Mouse (Mus musculus) layer of hippocampus, adult 9-10 months (tissue): ENCODE measurements around the gene Erc2.

Experiments used
- DNase-seq: peaks from one replicate; pipeline ENCODE4 v3.0.0; 2022; ENCODE audit warnings: low spot score

Gene Erc2

DNA sequence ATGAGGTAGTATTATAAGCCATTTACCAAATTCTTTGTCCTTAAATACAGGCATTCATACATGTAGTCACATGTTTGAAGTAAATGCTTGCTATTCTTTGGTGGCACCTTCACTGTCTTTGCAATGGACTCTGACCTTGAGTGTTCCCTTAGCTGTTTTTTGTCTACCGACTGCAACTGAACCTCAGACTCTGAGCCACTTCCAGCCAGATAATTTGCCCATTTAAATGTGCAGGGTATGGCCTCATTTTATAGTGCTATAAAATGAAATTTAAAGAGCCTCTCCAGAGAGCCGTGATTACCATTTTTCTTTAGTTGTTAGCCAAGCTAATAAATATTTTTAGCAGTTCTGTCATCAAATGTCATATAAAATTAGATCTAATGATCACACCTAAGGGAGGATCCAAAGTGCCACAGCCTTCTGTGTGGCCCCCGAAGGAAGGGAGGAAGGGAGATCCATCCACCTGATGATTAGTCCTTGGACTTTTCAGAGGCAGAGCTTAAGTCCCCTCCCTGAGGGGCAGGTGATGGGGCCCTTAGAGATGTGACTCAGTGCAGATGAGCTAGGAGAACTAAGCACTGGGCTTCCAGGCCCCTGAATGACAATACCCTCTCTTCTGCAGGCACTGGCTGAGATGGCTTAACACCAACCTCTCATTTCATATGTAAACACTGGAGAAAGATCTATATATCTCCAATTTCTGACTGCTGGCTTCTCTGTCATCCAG, 439.6 kb downstream of the Erc2 start:
- DNase-seq = no peak

DNA sequence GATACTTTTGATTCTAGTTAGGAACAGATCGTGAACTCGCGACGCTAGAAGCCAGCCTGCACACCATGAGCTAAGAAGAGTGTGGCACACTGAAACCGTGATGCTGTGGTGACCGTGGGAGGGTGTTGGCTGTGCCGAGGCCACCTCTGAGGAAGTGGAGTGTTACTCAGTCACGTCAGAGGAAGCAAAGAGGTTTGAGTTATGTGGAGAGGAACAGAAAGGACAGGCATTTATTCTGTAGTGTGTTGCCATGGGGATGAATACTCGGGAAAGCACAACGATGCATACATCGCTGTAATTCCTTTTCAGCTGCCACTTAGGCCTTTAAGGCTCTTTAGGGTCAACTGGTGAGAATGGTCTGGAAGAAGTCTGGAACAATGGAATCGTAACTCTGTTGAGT, 445.8 kb downstream of the Erc2 start:
- DNase-seq = no peak

DNA sequence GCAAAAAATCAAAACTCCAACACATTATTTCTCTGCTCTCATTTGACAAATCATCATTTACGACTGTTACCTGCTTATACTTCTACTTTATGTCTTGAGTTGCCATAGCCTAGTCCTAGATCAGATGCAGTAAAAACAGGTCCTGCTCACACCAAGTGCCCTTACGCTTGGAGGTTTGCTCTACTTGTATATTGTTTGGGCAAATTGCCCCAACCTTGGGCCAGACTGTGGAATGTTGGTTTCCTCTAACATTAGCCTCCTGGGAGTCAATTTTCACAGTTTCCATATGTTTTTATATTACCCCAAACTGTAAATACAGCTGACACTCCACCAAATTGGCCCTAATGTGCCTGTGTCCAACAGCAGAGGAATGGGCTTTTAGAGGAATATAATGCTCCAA, 447.6 kb downstream of the Erc2 start:
- no peak for DNase-seq

DNA sequence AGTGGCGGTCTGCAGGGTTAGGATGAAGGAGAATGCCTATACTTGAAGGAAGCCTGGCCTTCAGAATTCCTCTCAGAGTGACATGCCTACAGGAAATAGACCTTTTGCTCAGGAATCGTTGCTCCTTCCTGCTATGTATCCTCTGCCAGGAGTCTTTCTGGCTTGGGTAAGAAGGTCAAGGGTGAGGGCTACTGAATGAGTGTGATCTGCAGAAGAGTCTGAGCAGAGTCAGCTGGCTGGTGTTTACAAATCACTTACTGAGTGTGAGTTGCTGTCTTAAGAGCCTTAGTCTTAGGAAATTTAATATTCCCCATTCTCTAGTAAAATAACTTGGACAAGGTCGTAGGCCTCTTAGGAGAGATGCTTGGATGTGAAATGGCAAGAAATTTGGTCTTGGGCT, 450.3 kb downstream of the Erc2 start:
- DNase-seq = no peak

DNA sequence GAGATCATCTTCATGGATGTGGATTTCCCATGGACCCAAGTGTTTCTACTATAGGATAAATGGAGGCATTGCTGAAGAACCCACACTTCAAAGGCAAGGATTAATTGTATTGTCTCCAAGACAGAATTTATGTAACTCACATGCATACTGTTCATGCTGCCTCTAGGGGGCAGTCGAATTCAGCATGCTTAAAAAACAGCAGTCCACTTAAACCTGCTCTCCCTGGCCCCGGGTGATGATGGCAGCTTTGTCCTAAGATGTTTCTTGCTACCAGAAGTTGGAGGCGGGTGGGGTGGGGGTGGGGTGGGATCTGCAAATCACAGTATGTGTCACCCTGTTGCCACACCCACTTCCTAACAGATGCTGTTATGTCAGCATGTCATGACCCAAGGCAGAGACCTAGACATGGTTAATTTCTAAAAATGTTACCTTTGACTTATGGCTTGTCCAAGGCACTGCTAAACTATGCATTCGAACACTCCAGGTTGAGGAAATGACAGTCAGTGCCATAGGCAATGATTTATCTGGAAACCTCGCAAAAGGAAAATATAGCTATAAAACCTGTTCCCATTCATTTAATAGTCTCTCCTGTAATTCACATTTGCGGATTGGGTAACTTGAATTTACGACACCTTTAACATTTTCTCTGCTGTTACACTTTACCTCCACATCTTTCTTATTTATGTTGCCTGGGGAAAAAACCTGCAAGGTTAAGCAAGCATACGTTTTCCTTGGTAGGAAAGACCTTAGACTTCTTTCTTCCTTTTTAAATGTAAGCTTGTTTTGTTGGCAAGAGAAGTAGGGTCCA, 467.6 kb downstream of the Erc2 start:
- DNase-seq = no peak

DNA sequence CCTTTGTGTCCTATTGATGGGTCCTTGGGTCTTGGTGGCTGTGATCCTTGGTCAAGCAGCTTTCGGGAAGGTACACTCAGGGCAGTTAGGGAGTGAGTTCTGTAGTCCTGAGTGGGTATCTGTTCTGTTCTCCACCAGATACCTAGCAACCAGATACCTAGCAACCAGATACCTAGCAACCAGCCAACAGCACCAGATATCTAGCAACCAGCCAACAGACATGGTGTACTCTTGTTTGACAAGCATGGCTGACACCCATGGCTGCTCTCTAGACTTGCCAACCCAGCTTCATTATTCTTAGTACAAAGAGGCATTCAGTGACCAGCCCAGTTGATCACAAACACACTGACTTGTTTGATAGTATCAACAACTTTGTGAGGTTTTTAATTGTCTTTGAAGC, 469.1 kb downstream of the Erc2 start:
- no peak for DNase-seq

DNA sequence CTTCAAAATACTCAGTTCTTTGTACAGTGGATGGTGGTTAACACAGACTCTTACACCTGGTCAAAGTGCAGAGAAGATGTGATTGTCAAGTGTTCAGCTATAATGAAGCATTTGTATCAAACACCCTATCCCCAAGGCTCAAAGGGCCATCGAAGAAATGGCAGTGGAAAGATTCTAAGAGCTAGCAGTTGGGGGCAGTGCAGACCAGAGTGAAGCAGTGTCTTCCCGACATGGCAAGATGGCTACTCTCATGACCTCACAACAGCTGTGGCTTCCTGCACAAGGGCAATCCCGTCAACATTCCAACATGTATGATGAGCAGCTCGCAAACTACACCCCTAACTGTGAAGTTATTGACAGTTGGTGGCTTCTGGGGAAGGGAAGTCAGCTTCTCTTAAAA, 471.0 kb downstream of the Erc2 start:
- DNase-seq = no peak

DNA sequence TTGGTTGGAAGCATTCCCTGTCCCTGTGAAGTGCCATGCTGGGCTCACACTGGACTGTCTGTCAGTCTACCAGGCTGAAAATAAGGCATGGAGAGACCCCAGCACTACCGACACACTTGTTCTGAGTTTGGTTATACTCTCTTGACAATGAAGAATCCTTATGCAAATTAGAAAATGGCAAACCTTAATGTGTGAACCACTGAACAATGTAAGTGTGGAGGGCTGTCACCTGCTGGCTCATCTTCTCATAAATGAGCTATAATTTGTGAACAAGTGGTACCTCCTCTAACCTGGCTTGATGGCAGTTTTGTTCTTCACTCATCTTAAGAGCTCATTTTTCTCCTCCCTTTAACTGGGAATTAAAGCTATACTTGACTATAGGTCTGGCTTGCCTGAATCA, 471.7 kb downstream of the Erc2 start:
- no peak for DNase-seq

DNA sequence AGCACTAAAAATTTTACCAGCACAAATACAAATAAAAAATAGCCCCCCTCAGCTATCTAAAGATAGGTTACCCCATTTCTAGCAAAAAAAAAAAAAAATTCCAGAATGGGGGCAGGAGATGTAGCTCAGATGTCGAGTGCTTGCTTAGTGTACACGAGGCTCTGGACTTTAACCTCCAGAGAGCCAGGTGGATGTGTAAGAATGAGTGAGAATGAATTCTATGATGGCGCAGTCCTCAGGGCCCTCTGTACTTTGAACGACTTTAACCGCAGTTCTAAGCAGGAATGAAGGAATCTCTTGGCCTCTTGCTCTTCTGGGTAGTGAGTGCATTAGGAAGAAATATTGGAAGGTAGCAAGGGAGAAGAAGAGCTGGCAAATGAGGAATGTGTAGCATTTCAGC, 476.9 kb downstream of the Erc2 start:
- DNase-seq = no peak

DNA sequence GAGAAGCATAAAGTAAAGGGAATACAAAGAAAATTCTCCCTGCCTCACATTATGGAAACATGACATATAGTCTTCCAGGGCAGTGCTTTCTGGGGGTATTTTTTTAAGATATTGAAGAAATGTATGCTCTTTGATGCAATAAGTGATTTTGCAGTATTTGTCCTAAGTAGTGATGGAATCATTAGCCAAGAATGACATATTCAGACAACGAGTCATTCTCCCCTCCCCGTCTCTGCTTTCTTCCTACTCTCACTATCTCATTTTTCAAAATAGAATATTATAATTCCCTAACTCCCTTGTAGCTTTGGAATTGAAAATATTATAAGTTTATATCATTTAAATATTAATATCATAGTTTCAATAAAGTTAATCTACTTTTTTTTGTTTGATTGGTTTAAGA, 490.9 kb downstream of the Erc2 start:
- DNase-seq = no peak

DNA sequence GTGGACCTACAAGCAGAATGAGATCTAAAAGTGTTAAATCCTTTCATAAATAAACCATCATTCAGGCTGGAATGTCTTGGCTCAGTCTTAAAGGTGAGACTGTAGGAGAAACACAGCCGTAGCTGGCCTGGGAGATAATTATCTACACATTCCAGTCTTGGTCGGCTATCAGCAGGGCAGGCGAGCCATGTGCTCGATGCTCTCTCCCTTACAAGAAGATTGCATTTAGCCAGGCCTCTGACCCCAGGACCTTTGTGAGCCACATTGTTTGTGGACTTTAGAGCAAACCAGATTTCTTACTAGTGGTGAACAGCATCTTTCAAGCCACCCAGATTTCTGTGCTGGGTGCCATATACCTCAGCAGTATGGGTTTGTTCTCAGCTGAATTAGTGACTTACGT, 498.6 kb downstream of the Erc2 start:
- no peak for DNase-seq

DNA sequence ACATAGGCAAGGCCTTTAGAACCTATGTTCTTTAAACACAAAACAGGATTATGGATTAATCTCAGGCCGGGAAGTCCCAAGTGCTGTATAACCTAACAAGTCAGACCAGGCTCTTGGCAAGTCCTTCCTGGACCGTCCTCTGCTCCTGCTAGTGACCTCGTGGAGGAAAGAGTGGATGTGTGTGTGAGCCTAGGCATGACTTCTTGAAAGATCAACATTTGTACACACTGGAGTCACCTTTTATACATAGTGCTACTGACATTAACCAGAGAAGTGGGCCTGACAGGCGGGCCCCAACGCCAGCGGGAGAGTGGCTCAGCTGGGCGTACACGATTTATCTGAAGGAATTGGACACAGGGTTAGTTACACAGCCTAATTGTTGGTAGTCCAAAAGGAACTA, 504.6 kb downstream of the Erc2 start:
- no peak for DNase-seq

DNA sequence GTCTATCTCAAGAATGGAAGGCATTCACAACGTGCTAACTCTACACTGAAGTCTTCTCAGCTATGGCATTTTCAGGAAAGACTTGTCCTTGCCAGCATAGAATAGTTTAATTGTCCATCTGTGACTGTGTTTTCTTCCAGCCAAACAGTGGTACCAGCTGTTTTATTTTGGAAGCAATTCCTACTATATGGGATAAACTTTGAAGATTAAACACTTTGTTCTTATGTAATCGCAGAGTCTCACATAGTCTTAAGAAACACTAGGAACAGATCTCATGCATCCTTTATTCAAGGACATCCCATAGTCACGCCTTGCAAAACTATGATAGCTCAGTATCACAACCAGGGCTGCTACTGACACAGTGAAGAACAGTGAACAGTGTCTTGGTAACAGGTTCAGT, 506.8 kb downstream of the Erc2 start:
- no peak for DNase-seq

DNA sequence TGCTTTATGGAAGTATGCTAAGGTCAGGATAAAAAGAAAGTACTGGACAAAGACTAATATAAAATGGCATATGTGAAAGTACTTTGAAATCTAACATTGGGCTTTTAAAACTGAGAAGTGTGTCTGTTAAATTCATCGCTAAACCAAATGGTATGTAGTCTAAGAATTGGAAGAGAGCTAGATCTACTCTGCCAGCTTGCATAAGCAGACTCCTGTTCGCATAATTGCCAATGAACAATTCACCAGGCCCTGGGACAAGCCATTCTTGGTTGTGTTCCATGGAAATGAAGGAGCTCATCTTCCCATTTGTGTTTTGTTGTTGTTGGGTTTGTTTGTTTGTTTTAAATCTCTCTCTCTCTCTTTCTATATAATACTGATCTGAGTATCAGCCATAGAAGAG, 521.8 kb downstream of the Erc2 start:
- DNase-seq = no peak

DNA sequence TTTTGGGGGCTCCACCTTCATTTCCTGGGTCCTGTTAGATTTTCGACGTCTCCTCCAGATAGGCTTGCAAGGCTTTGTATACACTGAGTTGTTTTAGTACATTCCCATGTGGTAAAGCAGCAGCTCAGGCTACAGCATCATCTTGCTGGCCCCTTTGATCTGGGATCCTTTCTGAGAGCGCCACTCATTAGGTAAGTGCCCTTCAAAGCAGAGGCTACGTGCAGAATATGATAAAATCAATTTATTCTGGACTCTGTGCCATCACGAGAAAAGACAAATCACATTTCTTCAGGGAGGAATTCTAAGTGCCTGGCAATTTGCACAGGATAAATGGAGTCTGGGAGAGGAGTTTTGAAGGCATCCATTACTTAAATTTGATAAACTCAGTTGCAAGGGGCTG, 525.0 kb downstream of the Erc2 start:
- no peak for DNase-seq

DNA sequence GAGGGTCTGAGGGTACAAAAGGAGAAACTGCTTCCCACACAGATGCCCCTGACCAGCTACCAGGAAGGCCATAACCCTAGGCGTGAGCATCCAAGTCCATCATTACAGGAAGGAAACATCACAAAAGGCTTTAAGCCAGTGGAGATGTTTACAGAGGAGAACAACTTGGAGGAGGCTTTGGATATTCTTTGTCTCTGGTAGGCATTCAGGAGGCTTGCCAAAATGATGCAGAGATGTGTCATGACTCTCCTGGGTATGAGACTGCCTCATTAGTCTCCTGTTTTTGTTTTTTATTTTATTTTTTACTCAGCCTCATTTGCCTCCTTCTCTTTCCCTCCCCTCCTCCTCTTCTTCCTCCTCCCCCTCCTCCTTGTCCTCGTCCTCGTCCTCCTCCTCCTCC, 528.7 kb downstream of the Erc2 start:
- no peak for DNase-seq

DNA sequence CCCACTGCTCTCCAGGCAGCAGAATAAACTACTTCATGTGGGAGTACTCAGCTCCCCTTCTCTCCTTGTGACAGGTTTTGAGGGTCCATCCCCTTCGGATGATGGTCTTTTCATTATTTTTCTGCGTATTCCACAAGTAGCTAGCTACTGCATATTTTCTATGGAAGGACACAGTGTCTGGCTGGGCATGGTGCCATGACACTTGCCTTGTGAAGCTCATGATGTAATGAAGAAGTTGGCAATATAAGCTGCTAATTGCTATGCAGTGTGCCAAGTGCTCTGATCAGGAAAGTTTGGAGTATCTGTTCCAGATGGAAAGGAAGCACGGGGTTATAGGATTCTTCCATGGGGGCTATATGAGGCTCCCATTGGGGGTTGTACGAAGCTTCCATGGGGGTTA, 533.5 kb downstream of the Erc2 start:
- DNase-seq = no peak

DNA sequence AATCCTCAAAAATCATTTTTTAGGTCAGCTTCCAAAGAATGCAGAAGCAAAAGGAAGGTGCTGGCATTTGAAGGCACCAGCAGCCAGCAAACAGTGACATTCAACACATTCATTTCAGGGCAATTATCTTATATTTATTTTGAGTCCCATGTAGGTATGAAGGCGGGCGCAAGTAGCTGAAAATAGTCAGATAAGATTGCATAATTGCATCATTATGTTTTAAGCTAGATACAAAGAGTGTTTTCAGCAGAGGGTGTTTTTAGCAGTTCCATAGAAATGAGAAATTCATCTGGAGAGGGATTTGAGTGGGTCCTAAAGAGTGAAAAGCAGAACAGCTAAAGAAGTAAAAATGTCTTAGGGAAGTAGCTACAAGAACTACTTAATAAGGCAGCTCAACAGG, 538.6 kb downstream of the Erc2 start:
- DNase-seq = no peak

DNA sequence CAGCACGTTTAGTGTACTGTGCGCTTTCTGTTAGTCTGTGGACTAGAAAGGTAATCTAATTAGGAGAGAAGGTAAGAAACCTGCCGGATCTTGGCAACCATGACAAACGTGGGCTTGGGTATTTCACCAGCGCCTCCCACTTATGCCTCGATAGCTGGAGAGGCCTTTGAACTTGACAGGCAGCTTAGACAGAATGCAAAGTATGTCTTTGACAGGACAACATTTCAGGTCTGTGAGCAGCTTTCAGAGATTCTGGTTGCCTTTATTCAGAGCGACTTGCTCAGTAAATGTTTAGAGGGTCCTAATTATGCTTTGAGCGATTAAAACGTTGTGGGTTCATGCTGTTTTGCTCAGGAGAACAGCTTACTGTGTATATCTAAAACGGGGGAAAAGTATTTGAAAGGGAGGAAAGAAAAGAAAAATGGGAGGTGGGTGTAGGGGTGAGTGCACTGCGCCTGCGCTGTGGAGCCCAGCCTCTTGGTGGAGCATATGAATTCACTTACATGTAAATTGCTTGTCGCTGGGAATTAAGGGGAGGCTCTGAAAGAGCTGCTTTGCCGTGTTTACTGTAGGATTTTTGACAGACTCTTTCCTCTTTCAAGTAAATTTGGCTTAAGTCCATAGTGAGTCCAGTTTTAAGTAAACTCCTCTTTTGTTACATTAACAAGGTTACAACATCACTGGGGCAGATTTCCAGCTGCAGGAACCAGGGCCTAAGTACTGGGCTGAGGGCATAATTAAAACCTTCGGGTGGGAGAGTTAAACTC, 542.6 kb downstream of the Erc2 start:
- no peak for DNase-seq

DNA sequence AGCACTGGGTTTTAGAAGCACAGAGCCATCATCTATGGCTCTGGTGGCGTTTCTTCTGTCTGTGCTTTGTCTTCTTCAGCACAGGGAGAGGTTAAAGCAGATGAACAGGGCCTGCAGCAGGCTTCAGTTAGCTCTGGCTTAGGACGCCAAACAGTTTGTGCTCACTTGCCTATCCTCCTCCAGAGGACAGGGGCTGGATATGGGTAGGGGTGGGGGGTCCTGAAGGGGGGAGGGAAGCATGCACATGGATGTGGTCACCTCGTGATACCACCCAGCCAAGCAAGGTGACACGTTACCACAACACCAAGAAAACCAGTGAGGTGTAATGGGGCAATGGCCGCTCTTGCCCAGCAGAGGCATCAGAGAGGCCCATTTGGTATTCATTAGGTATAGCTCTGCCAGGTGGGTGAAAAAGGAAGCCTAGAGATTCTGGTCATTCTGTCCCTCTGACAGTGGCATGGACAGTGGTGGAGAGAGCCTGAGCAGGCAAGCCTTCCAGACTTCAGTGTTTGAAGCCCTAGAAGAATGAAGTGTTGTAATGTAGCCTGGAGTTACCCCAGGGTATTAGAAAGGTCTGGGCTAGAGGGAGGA, 543.5 kb downstream of the Erc2 start:
- no peak for DNase-seq

DNA sequence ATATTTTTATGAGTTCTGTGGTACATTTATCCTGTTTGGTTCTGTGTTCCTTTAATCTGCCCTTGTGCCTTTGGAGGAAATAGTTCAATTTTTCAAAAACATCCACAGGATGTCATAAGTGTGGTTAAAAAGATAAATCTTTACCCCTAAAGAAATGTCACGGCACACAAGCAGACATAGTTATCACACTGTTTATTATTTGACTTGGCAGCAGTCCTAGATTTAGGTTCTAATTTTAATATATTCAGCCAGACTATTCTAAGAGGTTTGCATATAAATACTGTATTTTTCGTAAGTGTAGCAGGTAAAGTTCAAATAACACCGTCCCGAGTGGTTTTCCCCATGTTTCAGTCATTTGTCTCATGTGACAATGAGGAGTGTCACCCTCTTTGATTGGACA, 548.5 kb downstream of the Erc2 start:
- no peak for DNase-seq

DNA sequence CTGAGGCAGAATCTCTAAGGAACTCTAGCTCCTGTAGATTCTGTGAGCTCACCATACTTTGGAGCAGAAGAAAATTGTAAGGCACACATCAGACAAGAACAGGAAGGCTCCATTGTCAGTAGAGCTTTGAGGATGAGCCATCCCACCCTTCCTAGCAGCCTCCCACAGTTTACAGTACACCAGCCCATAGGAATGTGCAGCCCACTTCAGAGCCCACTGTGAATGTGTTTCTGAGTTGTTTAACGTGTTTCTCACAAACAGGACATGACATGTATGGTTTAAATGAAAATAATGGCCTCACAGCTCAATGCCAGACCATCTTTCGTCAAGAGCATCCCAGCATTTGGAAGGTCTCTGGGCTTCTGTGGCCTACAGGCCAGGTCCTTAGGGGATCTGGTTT, 549.1 kb downstream of the Erc2 start:
- no peak for DNase-seq

DNA sequence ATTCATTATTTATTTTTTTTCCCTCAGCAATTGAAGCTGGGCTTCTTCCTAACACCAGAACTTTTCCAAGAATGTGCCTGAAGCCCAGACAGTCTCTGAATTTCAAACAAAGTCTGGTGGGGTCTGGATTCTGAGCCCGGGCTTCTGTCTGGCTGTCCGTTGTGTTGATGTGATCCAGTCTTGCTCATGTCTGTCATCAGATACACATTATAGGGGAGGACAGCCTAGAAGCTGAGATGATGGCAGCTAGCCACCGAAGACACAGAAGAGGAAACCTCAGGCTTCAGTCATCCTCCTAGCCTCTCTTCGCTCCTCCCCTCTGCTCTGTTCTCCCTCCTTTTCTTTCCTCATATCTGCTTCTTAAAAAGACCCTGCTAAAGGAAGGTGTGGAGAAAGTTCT, 551.5 kb downstream of the Erc2 start:
- DNase-seq = no peak
